Mouse (Mus musculus) embryonic fibroblast, embryonic 13.5 days (primary cell): ENCODE measurements around the gene Gpam.

Source experiments
- CTCF ChIP-seq: IDR thresholded peaks from 2 replicates; pipeline ENCODE4 v1.5.1; 2011; ENCODE audit warnings: mild to moderate bottlenecking, control low read depth, low read length, moderate library complexity, borderline replicate concordance; ENCODE audit not compliant: insufficient read depth
- POLR2A ChIP-seq: IDR thresholded peaks from 2 replicates; pipeline ENCODE4 v1.6.1; 2011; ENCODE audit warnings: low read depth, mild to moderate bottlenecking, control low read depth, low read length, moderate library complexity

DNA sequence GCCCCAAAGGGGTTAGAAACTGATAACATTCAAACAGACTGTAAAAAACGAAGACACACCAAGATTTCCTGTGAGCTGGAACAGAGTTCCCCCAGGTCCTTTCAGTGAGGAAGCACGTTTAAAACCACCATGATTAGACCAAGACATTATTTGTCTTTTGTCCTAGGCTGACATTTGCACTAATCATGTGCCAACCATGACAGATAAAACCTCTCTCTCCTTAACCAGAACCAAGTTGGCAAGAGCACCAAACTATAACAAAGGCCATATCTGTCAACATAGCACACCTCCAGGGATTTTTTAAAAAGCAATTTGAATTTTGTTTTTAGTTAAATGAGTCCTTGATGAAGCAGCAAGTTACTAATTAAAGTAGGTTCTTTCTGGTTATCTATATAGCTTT is 40.7 kb upstream of the Gpam start:
- TF ChIP-seq CTCF (no peak), POLR2A (no peak)
